Mouse (Mus musculus): ENCODE measurements around the gene Oard1.
A peak's percentile ranks its signal among the peaks of the same experiment; 100 is the strongest.

DNA sequence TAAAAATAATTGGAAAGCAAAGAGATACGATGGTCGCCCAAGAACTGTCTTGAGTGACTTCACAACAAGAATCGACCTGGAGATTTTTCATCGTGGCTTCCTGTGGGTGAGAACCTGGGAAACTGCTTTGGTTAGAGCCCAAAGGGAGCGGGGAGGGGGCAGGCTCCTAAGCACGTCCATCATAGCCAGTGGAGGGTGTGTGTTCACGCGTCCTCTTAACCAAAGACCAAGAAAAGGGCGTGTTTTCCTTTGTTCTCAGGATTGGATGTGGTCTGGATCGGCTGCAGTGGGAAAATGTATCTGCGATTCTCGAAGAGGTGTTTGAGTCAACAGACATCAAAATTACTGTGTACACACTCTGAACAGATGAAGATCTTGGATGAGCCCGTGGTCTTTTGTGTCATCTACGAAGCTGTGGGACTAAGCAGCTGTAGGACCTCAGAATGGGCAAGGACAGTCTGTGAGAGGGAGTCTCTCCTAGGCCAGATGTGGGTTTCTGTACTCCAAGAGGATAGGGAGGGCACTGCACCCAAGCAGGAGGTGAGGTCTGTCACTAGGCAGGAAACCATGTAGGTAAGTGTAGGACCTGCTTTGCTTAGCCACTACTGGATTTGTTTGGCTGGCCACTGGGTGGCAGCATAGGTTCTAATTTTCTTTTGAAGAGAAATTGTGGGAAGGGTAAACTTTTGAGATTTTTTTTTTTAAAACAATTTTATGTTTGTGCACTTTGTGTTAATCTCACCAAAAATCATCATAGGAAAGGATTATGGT, 6.8 kb downstream of the Oard1 start:
- TF ChIP-seq POLR2A (IDR thresholded peaks at IDR 0.05; ENCODE audit: borderline replicate concordance, low read depth, low read length) (no peak), CTCF (IDR thresholded peaks at IDR 0.05; ENCODE audit: low read depth, low read length) (0 out of 2 replicates have a peak, but pooled peaks have one; percentile 15)

All from bone marrow macrophage, adult 2 months (primary cell).